Mouse (Mus musculus): ENCODE data around the gene Tnnt1.

GRCm38 (mm10) chr7:4515853-4516252 is 329 bp downstream of the Tnnt1 start:
- TF ChIP-seq CTCF (IDR thresholded peaks at IDR 0.05; ENCODE audit: insufficient read depth, low read depth, low read length) (no peak), POLR2A (IDR thresholded peaks at IDR 0.05; ENCODE audit: insufficient read depth, low read depth, low read length) (no peak)

Measured in olfactory bulb, adult 2 months (tissue).